Mouse (Mus musculus) urinary bladder, postnatal 14 days (tissue): ENCODE results near the gene Tbc1d32.
A peak's percentile ranks its signal among the peaks of the same experiment; 100 is the strongest.
"Not testable (repeated sequence)": the region's sequence is repeated elsewhere in the genome, so short reads cannot be mapped to it uniquely, and the experiment has no call there.

Source experiments
- DNase-seq: peaks from one replicate; pipeline ENCODE4 v3.0.0; 2021; ENCODE audit warnings: low spot score

The Tbc1d32 gene

DNA sequence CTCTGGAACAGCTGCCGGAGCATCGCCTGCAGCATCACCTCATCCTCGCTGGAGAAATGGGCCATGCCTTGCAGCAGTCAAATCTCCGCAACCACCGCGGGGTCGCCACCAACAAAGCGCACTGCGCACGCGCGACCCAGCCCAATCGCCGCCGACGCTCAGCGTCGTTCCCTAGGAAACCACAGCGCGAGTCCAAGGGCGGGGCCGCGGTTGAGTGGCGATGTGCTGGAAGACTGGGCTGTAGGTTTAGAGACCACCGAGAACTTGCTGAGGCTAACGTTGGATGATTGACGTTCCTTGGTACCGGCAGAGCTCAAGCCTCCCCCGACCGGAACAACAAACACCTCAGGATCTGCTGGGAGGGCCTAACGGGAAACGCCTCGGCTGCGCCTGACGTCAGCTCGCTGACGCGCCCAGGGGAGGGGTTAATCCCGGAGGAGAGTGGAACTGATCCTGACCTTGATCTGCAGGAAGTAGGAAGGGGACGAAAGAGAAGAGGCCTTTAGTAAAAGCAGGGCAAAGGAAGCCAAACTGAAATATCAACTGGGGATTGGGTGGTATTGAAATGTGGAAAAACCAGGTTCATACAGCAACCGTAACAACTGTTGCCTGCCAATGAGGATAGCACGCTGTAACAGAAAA lies at the start of gene Tbc1d32:
Tbc1d32 (minus strand) TSS at position 122 of the 642 bp plus-strand sequence.
- DNase-seq = peak; percentile 90

DNA sequence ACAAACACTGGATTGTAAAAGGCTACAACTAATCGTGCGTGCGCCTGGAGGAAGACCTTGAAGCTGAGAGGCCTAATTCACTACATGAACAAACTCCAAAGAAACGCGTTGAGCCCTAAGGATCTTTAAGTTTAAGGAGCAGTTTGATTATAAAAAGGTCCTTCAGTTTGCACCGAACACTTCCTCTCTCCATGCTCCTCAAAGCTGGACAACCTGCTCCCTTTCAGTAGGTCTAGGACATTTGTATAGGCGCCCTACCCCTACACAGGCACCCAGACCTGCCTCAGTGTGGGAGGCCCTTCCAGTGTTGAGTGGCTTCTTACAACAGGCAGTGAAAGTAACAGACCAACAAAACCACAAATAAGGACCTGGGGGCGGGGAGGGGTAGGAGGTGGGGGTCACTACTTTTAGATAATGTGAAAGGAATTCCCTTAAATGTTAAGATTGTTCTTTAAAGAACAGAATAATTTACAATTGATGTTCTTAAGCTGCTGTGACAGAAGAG lies 666 bp downstream of the Tbc1d32 start:
- no peak for DNase-seq

DNA sequence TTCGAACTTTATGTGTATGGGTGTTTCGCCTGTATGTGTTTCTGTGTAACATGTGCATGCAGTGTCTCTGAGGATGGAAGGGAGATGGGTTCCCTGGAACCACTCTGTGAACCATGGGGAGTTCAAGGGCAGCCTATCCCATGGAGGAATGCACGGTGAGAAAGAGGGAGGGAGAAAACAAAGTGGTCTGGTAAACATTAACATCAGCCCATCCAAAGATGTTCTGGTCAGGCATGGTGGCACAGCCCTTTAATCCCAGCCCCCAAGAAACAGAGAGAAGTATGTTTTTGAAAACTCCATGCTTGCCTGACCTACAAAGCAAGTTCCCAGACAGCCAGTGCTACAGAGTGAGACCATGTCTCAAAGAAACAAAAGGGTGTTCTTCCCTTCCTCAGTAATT lies 12.7 kb downstream of the Tbc1d32 start:
- no peak for DNase-seq

- no peak for DNase-seq
Observed at GRCm38 (mm10) chr10:56210343-56210742, 18.1 kb downstream of the Tbc1d32 start.

DNA sequence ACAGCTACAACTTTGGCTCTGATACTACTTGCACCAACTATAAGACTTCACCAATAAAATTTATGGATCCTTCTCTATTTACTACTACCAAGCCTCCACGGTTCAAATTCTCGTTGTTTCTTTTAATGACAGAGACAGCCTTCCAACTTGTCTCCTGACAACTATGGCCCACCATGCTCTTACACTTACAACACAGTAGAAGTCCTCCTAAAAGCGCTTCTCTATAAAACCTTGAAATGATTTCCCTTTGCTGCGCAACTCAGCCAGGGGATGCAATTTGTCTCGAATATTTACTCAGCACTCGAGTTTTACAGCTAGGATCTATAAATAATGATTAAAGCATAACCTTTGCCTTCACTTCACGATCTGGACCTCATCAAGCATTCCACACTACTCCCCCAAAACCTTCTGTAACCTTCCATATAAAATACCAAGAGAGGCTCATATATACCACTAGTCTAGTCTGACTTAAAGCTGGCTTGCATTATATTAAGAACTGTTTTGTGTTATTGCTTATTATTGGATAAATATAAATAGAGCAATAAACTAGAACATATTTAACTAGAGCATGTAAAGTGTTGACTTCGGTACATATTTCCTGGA lies 21.6 kb downstream of the Tbc1d32 start:
- no peak for DNase-seq

DNA sequence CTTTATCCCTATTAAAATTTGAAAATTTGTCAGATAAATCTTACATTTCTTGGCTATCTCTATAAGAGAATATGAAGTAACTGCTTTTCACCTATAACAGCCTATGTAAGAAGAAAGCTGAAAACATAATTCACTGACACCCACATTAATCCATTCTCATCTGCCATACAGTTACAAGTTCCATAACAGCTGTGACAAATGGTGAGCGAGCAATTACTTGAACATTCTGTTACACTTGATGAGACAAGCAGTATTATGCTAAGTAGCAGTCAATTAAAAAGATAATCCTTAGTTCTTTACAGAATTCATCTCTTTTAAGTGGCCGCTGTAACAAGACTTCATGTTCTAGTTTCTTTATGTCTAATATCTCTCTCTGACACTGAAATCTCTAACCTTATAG lies 24.1 kb downstream of the Tbc1d32 start:
- no peak for DNase-seq

GRCm38 (mm10) chr10:56199902-56200301 lies 28.6 kb downstream of the Tbc1d32 start:
- DNase-seq = no peak

GRCm38 (mm10) chr10:56198691-56199090 lies 29.8 kb downstream of the Tbc1d32 start:
- no peak for DNase-seq

DNA sequence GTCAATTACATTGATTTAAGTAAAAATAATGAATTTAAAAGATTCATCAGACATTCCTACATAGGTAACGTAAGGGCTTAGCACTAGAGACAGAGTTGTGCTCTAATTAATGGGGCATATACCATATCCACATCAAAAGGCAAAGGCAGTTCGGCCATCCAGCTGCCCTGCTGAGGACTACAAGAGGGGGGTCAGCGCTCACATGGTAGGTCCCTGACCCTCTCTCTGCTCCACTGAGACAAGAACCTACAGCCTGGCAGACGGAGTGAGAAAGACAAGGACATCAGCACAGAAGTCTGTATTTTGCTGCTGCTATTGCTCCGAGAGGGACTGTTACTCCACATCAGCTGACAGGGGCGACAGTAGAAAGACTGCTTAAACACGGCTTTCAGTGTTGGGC lies 34.2 kb downstream of the Tbc1d32 start:
- no peak for DNase-seq

DNA sequence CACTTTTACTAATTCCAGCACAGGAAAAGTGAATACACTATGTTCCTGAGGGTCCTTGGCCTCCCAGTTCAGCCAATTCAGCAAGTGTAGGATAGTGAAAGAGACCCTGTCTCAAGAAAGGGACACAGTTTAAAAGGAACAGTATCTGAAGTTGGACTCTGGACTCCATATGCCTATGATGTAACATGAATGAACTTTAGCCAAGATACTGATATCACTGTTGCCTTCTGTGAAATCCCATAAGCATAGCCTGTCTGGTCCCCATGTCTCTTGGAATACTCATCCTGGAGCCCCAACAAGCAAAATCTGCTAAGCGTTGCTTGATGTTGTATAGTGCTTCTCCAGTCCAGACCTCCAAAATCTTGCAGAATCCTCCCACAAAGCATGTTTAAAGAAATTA lies 46.8 kb downstream of the Tbc1d32 start:
- DNase-seq = no peak

DNA sequence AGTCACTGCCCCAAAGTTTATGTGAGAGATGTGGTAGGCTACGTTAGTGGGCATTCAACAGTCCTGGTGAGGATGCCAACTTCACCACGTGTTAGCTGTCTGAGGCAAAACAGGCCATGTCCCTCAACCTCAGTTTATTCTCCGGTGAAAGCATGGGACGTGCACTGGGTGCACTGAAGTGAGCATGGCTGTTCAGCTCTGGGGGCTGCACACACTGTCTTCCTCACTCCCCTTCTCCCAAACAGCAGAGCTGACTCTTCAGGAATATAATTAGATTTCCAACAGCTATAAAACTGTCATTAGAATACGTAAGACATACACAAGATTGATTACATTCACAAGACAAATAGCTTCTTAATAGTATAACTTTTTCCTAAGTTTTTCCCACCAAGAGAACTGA lies 55.3 kb downstream of the Tbc1d32 start:
- DNase-seq = no peak

GRCm38 (mm10) chr10:56167721-56168120 lies 60.8 kb downstream of the Tbc1d32 start:
- not testable (repeated sequence) for DNase-seq

DNA sequence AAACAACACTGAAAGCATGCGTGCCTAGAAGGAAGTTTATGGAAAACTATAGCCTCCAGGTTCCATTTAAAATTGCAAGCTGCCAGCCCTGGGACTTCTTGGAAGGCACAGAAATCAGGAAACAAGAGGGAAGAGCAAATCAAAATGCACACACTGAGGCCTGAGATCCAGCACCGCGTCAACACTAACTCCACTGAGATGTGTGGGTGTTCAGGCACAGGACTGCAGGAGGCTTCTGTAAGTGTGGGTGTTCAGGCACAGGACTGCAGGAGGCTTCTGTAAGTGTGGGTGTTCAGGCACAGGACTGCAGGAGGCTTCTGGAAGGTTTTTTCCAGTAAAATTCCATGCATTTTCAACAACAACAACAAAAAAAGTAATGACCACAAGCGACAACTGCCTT lies 62.7 kb downstream of the Tbc1d32 start:
- DNase-seq = no peak

DNA sequence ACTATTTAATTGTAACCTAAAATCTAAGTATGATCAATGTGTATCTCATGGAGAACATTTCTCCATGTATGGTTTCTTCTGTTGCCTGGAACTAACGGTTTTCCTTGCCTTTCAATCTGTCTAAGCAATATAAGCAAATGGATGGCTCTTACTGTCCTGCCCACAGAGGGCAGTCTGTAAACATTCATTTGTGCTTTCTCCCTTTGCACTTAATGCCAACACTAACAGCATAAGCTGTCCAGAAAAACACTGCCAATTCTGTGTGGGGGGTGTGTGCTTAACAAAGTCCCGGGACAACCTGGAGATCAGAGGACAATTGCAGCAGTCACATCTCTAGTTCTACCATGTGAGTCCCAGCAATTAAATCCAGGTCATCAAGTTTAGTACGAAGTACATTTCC lies 64.1 kb downstream of the Tbc1d32 start:
- no peak for DNase-seq

- DNase-seq = no peak
Observed at GRCm38 (mm10) chr10:56158748-56159147, 69.7 kb downstream of the Tbc1d32 start.

DNA sequence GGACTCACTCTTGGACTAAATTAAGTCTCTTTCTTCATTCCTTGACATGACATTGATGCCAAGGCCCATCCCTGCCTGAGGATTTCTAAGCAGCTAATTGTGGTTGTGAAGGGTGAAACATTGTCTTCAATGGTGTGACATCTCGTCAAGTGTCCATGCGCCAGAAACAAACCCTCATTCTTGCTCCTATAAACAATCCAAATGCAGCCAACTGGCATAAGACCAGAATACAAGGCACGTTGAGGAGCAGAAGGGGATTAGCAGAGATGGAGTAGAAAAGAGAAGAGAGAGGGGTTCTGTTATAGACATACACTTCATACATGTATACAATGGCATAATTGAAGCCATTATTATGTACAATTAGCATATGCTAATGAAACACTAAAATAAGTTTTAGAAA lies 70.3 kb downstream of the Tbc1d32 start:
- no peak for DNase-seq

- no peak for DNase-seq
Observed at GRCm38 (mm10) chr10:56156956-56157355, 71.5 kb downstream of the Tbc1d32 start.

DNA sequence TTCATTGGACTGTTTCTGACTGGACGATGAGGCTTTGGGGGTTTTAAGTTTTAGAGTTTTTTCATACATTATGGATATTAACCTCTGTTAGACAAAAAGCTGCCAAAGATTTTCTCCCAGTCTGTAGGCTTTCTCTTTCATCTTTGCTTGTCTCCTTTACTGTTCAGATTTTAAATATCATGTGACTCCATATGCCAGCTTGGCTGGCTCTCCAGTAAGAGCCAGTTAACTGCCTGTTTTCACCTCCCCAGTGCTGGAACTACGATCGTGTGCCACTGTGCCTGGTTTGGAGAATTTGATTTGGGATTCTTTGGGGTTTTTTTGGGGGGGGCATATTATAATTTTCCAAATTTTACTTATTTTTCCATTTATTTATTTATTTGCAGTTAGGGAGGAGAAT lies 79.6 kb downstream of the Tbc1d32 start:
- no peak for DNase-seq

DNA sequence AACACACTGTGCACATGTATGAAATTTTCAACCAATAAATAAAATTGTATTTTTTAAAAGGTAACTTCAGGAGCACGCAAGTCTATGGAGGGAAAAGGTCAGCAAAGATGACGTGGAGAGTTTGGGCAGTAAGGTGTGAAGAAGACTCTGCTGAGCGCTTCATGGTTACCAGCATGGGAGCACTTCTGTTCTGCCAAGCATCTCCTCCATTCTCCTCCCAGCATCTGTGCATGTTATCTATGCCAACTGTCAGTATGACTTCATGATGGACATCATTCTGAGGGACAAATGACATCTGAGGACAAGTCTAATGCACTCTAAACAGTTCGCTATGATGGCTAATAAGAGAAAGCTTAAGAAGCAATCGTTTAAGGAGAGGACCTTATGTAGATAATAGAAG lies 91.3 kb downstream of the Tbc1d32 start:
- DNase-seq = no peak

DNA sequence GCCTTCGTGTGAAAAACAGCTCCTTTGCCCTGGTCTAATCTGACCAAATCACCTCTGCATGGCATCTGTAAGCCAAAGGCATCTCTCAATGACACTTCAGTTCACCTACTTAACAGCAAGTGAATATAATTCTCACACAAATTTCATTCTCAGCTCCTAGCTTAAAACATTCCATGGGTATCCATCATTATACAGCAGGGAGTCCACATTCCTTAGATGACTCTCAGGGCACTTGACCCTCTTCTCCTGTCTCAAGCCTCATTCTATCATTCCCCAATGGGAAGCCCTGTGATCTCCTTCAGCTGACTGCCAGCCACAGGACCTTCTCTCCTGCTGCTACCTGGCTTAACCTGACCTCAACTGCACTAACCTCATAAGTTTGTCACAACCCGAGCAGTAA lies 98.8 kb downstream of the Tbc1d32 start:
- no peak for DNase-seq

GRCm38 (mm10) chr10:56126972-56127371 lies 101.5 kb downstream of the Tbc1d32 start:
- DNase-seq = no peak

GRCm38 (mm10) chr10:56115636-56116180 lies 112.8 kb downstream of the Tbc1d32 start:
- peak; percentile 8 for DNase-seq

DNA sequence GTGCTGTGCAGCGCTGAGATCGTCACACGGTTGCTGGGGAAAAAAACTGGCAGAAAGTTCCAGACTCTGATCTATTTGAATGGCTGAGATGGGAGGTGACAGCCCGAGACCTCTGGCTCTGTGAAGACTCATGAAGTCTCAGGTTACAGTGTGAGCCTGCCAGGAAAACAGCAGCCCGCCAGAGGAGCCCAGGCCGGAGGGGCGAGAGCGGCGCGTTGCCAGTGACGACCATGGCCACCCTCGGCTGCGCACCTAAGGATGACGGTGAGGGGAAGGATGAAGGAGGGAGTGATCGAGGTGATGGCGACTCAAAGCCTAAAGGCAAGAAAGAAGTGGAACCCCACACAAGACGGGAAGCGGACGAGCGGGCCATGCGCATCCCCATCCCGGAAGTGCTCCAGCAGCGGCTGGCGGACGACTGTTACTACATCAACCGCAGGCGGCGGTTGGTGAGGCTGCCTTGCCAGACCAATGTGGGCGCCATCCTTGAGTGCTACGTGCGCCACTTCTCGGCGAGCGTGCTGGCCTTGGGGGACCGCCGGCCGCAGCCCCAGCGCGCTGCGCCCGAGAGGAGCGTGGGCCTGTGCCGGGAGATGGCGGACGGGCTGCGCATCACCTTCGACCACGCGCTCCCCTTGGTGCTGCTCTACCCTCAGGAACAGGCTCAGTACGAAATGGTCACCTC lies 113.4 kb downstream of the Tbc1d32 start:
- DNase-seq = peak; percentile 60
